Mouse (Mus musculus) liver, adult 2 months (tissue): Measurements from ENCODE around the gene Tob1. TPM values are rescaled to one million over a fixed set of nuclear protein-coding genes. Genes with fewer than 3 reads are reported as not detected.

Experiments used
- DNase-seq: peaks from one replicate; pipeline ENCODE4 v3.0.0-alpha.2; 2011; ENCODE audit warnings: low read depth, low spot score; ENCODE audit errors: extremely low read depth
- H3K27ac ChIP-seq: fragments of 200-500 bp; replicated peaks from 2 replicates; pipeline ENCODE4 v1.5.1; 2012; ENCODE audit warnings: low read depth, mild to moderate bottlenecking, control low read depth, inconsistent platforms, low read length; ENCODE audit not compliant: insufficient read depth
- H3K27me3 ChIP-seq: fragments of 200-500 bp; 2 replicates; pipeline ENCODE4 v1.6.1; 2012; ENCODE audit warnings: mild to moderate bottlenecking, moderate library complexity, low read length, inconsistent platforms; ENCODE audit not compliant: control insufficient read depth, insufficient read depth
- H3K36me3 ChIP-seq: fragments of 200-500 bp; 2 replicates; pipeline ENCODE4 v1.6.1; 2012; ENCODE audit warnings: low read length, inconsistent platforms; ENCODE audit not compliant: control insufficient read depth, insufficient read depth
- H3K4me1 ChIP-seq: fragments of 200-500 bp; 2 replicates; pipeline ENCODE4 v1.6.1; 2011; ENCODE audit warnings: low read length; ENCODE audit not compliant: control insufficient read depth, insufficient read depth
- H3K4me3 ChIP-seq: fragments of 200-500 bp; 2 replicates; pipeline ENCODE4 v1.5.1; 2011; ENCODE audit warnings: low read depth, mild to moderate bottlenecking, control low read depth, low read length, moderate library complexity; ENCODE audit not compliant: insufficient read depth
- H3K79me2 ChIP-seq: fragments of 200-500 bp; 2 replicates; pipeline ENCODE4 v1.6.1; 2012; ENCODE audit warnings: inconsistent platforms, mild to moderate bottlenecking, low read length, moderate library complexity; ENCODE audit not compliant: control insufficient read depth, insufficient read depth
- H3K9ac ChIP-seq: fragments of 200-500 bp; 2 replicates; pipeline ENCODE4 v1.6.1; 2012; ENCODE audit warnings: low read depth, mild to moderate bottlenecking, control low read depth, inconsistent platforms, low read length
- CTCF ChIP-seq: fragments of 200-500 bp; IDR thresholded peaks from 2 replicates; pipeline ENCODE4 v1.5.1; 2011; ENCODE audit warnings: low read depth, low read length, control low read depth
- POLR2A ChIP-seq: fragments of 200-500 bp; IDR thresholded peaks from 2 replicates; pipeline ENCODE4 v1.6.1; 2011; ENCODE audit warnings: low read length, control low read depth; ENCODE audit not compliant: insufficient read depth; ENCODE audit errors: extremely low read depth
- WGBS: fragments of 180-500 bp; shearing (Covaris S2); methylation state at CpG from one replicate; pipeline ENCODE4 v1.1.7; 2018; 5-methylcytosine and 5-hydroxymethylcytosine counted together
- polyA plus RNA-seq: library from polyadenylated mRNA; depleted of rRNA; stranded (reverse); fragments of >200 nt; gene quantifications from 2 replicates; pipeline ENCODE4 v1.2.3, GENCODE M21; 2012
- total RNA-seq: library from RNA; depleted of rRNA; stranded (reverse); fragments of >200 nt; gene quantifications from 2 replicates; pipeline ENCODE4 v1.2.3, GENCODE M21; 2014

Tob1 gene
- total and polyA plus RNA-seq, 2 experiments: 39.9 to 47.1 TPM

- no peak overlapping the region for H3K27ac ChIP-seq
- no peaks in the 10 kb centered on the region for H3K27me3 ChIP-seq
- 87% methylated on average over 15 of the region's 15 CpGs for WGBS
- no peak for DNase-seq
- TF ChIP-seq POLR2A (no peak), CTCF (no peak)
- H3K79me2 ChIP-seq: no peaks in the 10 kb centered on the region
- H3K36me3 ChIP-seq: no peaks in the 10 kb centered on the region
- peaks cover 3% of the 10 kb centered on the region; the same call in 1 of the 2 replicates for H3K4me1 ChIP-seq
- H3K9ac ChIP-seq: no peak overlapping the region
- H3K4me3 ChIP-seq: no peak overlapping the region
Measured at GRCm38 (mm10) chr11:94177841-94178585, 33.2 kb upstream of the Tob1 start.

GRCm38 (mm10) chr11:94179768-94180167, 31.5 kb upstream of the Tob1 start:
- Histone ChIP-seq H3K27me3 (no peaks in the 10 kb centered on the region), H3K4me1 (peaks cover 3% of the 10 kb centered on the region; the same call in 1 of the 2 replicates), H3K4me3 (no peak overlapping the region), H3K9ac (no peak overlapping the region), H3K36me3 (no peaks in the 10 kb centered on the region), H3K27ac (no peak overlapping the region), H3K79me2 (no peaks in the 10 kb centered on the region)
- TF ChIP-seq POLR2A (no peak), CTCF (no peak)
- no peak for DNase-seq
- WGBS: 37% methylated on average over 1 of the region's 1 CpGs

GRCm38 (mm10) chr11:94180194-94180593, 31.1 kb upstream of the Tob1 start:
- H3K79me2 ChIP-seq: no peaks in the 10 kb centered on the region
- no peak overlapping the region for H3K4me3 ChIP-seq
- no peak overlapping the region for H3K27ac ChIP-seq
- peaks cover 3% of the 10 kb centered on the region; the same call in 1 of the 2 replicates for H3K4me1 ChIP-seq
- no peak for DNase-seq
- no peaks in the 10 kb centered on the region for H3K36me3 ChIP-seq
- TF ChIP-seq CTCF (no peak), POLR2A (no peak)
- H3K27me3 ChIP-seq: no peaks in the 10 kb centered on the region
- 80% methylated on average over 4 of the region's 4 CpGs for WGBS
- no peak overlapping the region for H3K9ac ChIP-seq

- Histone ChIP-seq H3K4me3 (no peak overlapping the region), H3K79me2 (no peaks in the 10 kb centered on the region), H3K4me1 (peaks cover 3% of the 10 kb centered on the region; the same call in 1 of the 2 replicates), H3K9ac (no peak overlapping the region), H3K36me3 (no peaks in the 10 kb centered on the region), H3K27ac (no peak overlapping the region), H3K27me3 (no peaks in the 10 kb centered on the region)
- 92% methylated on average over 8 of the region's 8 CpGs for WGBS
- DNase-seq: no peak
- no peak for TF ChIP-seq CTCF
- no peak for TF ChIP-seq POLR2A
Measured at GRCm38 (mm10) chr11:94181694-94182093, 29.6 kb upstream of the Tob1 start.

GRCm38 (mm10) chr11:94182711-94183110, 28.5 kb upstream of the Tob1 start:
- Histone ChIP-seq H3K79me2 (no peaks in the 10 kb centered on the region), H3K27ac (no peak overlapping the region), H3K4me3 (no peak overlapping the region), H3K9ac (no peak overlapping the region), H3K4me1 (peaks cover 3% of the 10 kb centered on the region; the same call in 1 of the 2 replicates), H3K27me3 (no peaks in the 10 kb centered on the region), H3K36me3 (no peaks in the 10 kb centered on the region)
- TF ChIP-seq CTCF (no peak), POLR2A (no peak)
- 72% methylated on average over 4 of the region's 4 CpGs for WGBS
- peak; percentile 53 for DNase-seq

GRCm38 (mm10) chr11:94183120-94183519, 28.1 kb upstream of the Tob1 start:
- H3K27ac ChIP-seq: no peak overlapping the region
- no peak overlapping the region for H3K4me3 ChIP-seq
- H3K79me2 ChIP-seq: no peaks in the 10 kb centered on the region
- H3K27me3 ChIP-seq: no peaks in the 10 kb centered on the region
- peak; percentile 45 for DNase-seq
- TF ChIP-seq CTCF (no peak), POLR2A (no peak)
- WGBS: 66% methylated on average over 5 of the region's 5 CpGs
- peaks cover 3% of the 10 kb centered on the region; the same call in 1 of the 2 replicates for H3K4me1 ChIP-seq
- no peaks in the 10 kb centered on the region for H3K36me3 ChIP-seq
- H3K9ac ChIP-seq: no peak overlapping the region
